Mouse (Mus musculus) MEL (cell line): ENCODE results near the gene Grhl1. TPM values are rescaled to one million over a fixed set of nuclear protein-coding genes. Genes with fewer than 3 reads are reported as not detected.

Experiments used
- DNase-seq: peaks from one replicate; pipeline ENCODE4 v3.0.0; 2011; ENCODE audit warnings: low read depth, low spot score
- H3K27ac ChIP-seq: 2 replicates; pipeline ENCODE4 v1.5.1; 2012; ENCODE audit warnings: low read depth, mild to moderate bottlenecking, control low read depth, low read length, moderate library complexity; ENCODE audit not compliant: control insufficient read depth
- H3K27me3 ChIP-seq, 2 experiments: fragments of 150-350 bp in 1 of 2; sonication (generic) in 1 of 2; 2 replicates each; pipeline ENCODE4 v1.6.1; 2012; ENCODE audit warnings: low read length in 2 of 2, mild to moderate bottlenecking in 2 of 2, improper control_type of control experiment in 1 of 2, moderate library complexity in 1 of 2; ENCODE audit not compliant: insufficient read depth in 2 of 2, control insufficient read depth in 1 of 2
- H3K36me3 ChIP-seq, 2 experiments: 2 replicates each; pipeline ENCODE4 v1.6.1; 2012 to 2014; ENCODE audit warnings: low read length in 2 of 2, improper control_type of control experiment in 1 of 2, inconsistent platforms in 1 of 2, mild to moderate bottlenecking in 1 of 2; ENCODE audit not compliant: insufficient read depth in 2 of 2, control insufficient read depth in 1 of 2
- H3K4me1 ChIP-seq, 2 experiments: fragments of 150-350 bp in 1 of 2; sonication (generic) in 1 of 2; 2 replicates each; pipeline ENCODE4 v1.6.1; 2012; ENCODE audit warnings: low read length in 2 of 2, improper control_type of control experiment in 1 of 2, mild to moderate bottlenecking in 1 of 2; ENCODE audit not compliant: insufficient read depth in 2 of 2, control insufficient read depth in 1 of 2
- H3K4me3 ChIP-seq, 2 experiments: fragments of 150-350 bp in 1 of 2; sonication (generic) in 1 of 2; 2 replicates each; pipeline ENCODE4 v1.5.1; 2012; ENCODE audit warnings: low read depth in 2 of 2, low read length in 2 of 2, mild to moderate bottlenecking in 2 of 2, moderate library complexity in 2 of 2, control low read depth in 1 of 2, improper control_type of control experiment in 1 of 2; ENCODE audit not compliant: control insufficient read depth in 1 of 2, insufficient read depth in 1 of 2
- H3K79me2 ChIP-seq: 2 replicates; pipeline ENCODE4 v1.6.1; 2012; ENCODE audit warnings: mild to moderate bottlenecking, low read length, moderate library complexity; ENCODE audit not compliant: control insufficient read depth, poor library complexity, insufficient read depth
- H3K9ac ChIP-seq: 2 replicates; pipeline ENCODE4 v1.6.1; 2012; ENCODE audit warnings: low read depth, mild to moderate bottlenecking, control low read depth, low read length, moderate library complexity; ENCODE audit not compliant: control insufficient read depth, poor library complexity, severe bottlenecking
- H3K9me3 ChIP-seq: fragments of 150-350 bp; sonication (generic); replicated peaks from 2 replicates; pipeline ENCODE4 v1.6.1; 2012; ENCODE audit warnings: mild to moderate bottlenecking, low read length, improper control_type of control experiment, moderate library complexity; ENCODE audit not compliant: insufficient read depth
- BHLHE40 ChIP-seq: IDR thresholded peaks from 2 replicates; pipeline ENCODE4 v1.6.1; 2012; ENCODE audit warnings: low read depth, mild to moderate bottlenecking, inconsistent platforms, low read length, improper control_type of control experiment, borderline replicate concordance
- CHD1 ChIP-seq: IDR thresholded peaks from 2 replicates; pipeline ENCODE4 v1.6.1; 2012; ENCODE audit warnings: low read depth, mild to moderate bottlenecking, inconsistent platforms, low read length, improper control_type of control experiment
- CTCF ChIP-seq, 3 experiments: IDR thresholded peaks in 2 of 3; conservative IDR thresholded peaks in 1 of 3; 2 replicates each; pipeline ENCODE4 v1.5.1; 2011 to 2012; ENCODE audit warnings: low read length in 3 of 3, low read depth in 2 of 3, mild to moderate bottlenecking in 2 of 3, improper control_type of control experiment in 1 of 3, inconsistent platforms in 1 of 3, mixed read lengths in 1 of 3, moderate library complexity in 1 of 3; ENCODE audit not compliant: control insufficient read depth in 1 of 3, insufficient read depth in 1 of 3, poor library complexity in 1 of 3, severe bottlenecking in 1 of 3
- E2F4 ChIP-seq: IDR thresholded peaks from 2 replicates; pipeline ENCODE4 v1.6.1; 2011; ENCODE audit warnings: low read depth, low read length, improper control_type of control experiment, borderline replicate concordance
- EP300 ChIP-seq, 2 experiments: IDR thresholded peaks; 2 replicates each; pipeline ENCODE4 v1.6.1; 2011; ENCODE audit warnings: improper control_type of control experiment in 2 of 2, low read length in 2 of 2, low read depth in 1 of 2, mild to moderate bottlenecking in 1 of 2
- ETS1 ChIP-seq: IDR thresholded peaks from 2 replicates; pipeline ENCODE4 v1.6.1; 2012; ENCODE audit warnings: low read depth, mild to moderate bottlenecking, inconsistent platforms, low read length, improper control_type of control experiment, moderate library complexity
- GABPA ChIP-seq: IDR thresholded peaks from 2 replicates; pipeline ENCODE4 v1.6.1; 2012; ENCODE audit warnings: low read depth, mild to moderate bottlenecking, inconsistent platforms, low read length, improper control_type of control experiment, moderate library complexity
- GATA1 ChIP-seq: IDR thresholded peaks from 2 replicates; pipeline ENCODE4 v1.6.1; 2011; ENCODE audit warnings: low read depth, low read length, improper control_type of control experiment
- JUND ChIP-seq: IDR thresholded peaks from 2 replicates; pipeline ENCODE4 v1.6.1; 2011; ENCODE audit warnings: low read depth, mild to moderate bottlenecking, improper control_type of control experiment, low read length
- KAT2A ChIP-seq: conservative IDR thresholded peaks from 2 replicates; pipeline ENCODE4 v1.6.1; 2012; ENCODE audit warnings: low read depth, low read length, improper control_type of control experiment, inconsistent platforms
- MAX ChIP-seq: IDR thresholded peaks from 2 replicates; pipeline ENCODE4 v1.6.1; 2011; ENCODE audit warnings: low read length, improper control_type of control experiment
- MXI1 ChIP-seq: IDR thresholded peaks from 2 replicates; pipeline ENCODE4 v1.6.1; 2011; ENCODE audit warnings: mild to moderate bottlenecking, low read depth, low read length, improper control_type of control experiment
- NELFE ChIP-seq: IDR thresholded peaks from 2 replicates; pipeline ENCODE4 v1.6.1; 2011; ENCODE audit warnings: low read depth, low read length, improper control_type of control experiment
- RAD21 ChIP-seq: IDR thresholded peaks from 2 replicates; pipeline ENCODE4 v1.6.1; 2011; ENCODE audit warnings: mild to moderate bottlenecking, low read depth, low read length, improper control_type of control experiment
- SIN3A ChIP-seq: IDR thresholded peaks from 2 replicates; pipeline ENCODE4 v1.6.1; 2012; ENCODE audit warnings: low read length, improper control_type of control experiment, inconsistent platforms
- SMC3 ChIP-seq: IDR thresholded peaks from 2 replicates; pipeline ENCODE4 v1.6.1; 2011; ENCODE audit warnings: low read depth, low read length, improper control_type of control experiment
- TBP ChIP-seq: IDR thresholded peaks from 2 replicates; pipeline ENCODE4 v1.8.0; 2011; ENCODE audit warnings: low read depth, low read length, improper control_type of control experiment
- USF1 ChIP-seq: IDR thresholded peaks from 2 replicates; pipeline ENCODE4 v1.6.1; 2014; ENCODE audit warnings: low read depth, mild to moderate bottlenecking, inconsistent platforms, low read length, improper control_type of control experiment, moderate library complexity
- ZC3H11A ChIP-seq: IDR thresholded peaks from 2 replicates; pipeline ENCODE4 v1.6.1; 2012; ENCODE audit warnings: low read depth, mild to moderate bottlenecking, inconsistent platforms, low read length, improper control_type of control experiment
- ZMIZ1 ChIP-seq: IDR thresholded peaks from 2 replicates; pipeline ENCODE4 v1.6.1; 2012; ENCODE audit warnings: low read depth, mild to moderate bottlenecking, inconsistent platforms, low read length, improper control_type of control experiment, moderate library complexity
- polyA plus RNA-seq, 2 experiments: library from polyadenylated mRNA; stranded (reverse) in 1 of 2; unstranded in 1 of 2; fragments of >175 nt in 1 of 2; fragments of >200 nt in 1 of 2; gene quantifications; 2 replicates each; pipeline versions ENCODE4 v1.2.1 to v1.2.4; 2012; ENCODE audit warnings: low replicate concordance in 2 of 2, low read depth in 1 of 2; ENCODE audit not compliant: insufficient read length in 2 of 2, insufficient read depth in 1 of 2, missing spikeins in 1 of 2
- total RNA-seq: library from RNA; depleted of rRNA; stranded (reverse); fragments of 300-350 nt; gene quantifications from 2 replicates; pipeline ENCODE4 v1.2.3, GENCODE M21; 2012

Gene Grhl1
- total and polyA plus RNA-seq, 3 experiments, result 0.50 to 1.3 TPM; not detected in 1

GRCm38 (mm10) chr12:24603266-24603665, 31.2 kb downstream of the Grhl1 start:
- no peaks in the 10 kb centered on the region for H3K27me3 ChIP-seq
- no peak overlapping the region for H3K9ac ChIP-seq
- 0 out of 2 replicates have a peak, but pooled peaks have one; percentile 26 for TF ChIP-seq SIN3A
- peak; percentile 93 for TF ChIP-seq SMC3
- TF ChIP-seq NELFE, result no peak
- no peak for TF ChIP-seq CHD1
- peak; percentile 55 to 89 (median 88) for TF ChIP-seq CTCF (IDR thresholded peaks at IDR 0.05 in 2 of 3, conservative IDR thresholded peaks at IDR 0.05 in 1 of 3; ENCODE audit: control insufficient read depth in 1 of 3, insufficient read depth in 1 of 3, low read depth in 2 of 3, low read length in 3 of 3, poor library complexity in 1 of 3, severe bottlenecking in 1 of 3)
- TF ChIP-seq RAD21, result peak; percentile 84
- TF ChIP-seq ZC3H11A, result peak; percentile 90
- no peak for TF ChIP-seq BHLHE40
- H3K4me3 ChIP-seq, result no peak overlapping the region
- H3K79me2 ChIP-seq, result no peaks in the 10 kb centered on the region
- H3K9me3 ChIP-seq, result no peaks in the 10 kb centered on the region
- 0 out of 4 replicates have a peak, but pooled peaks cover 0 to 3% of the 10 kb centered on the region in 2 experiments for H3K4me1 ChIP-seq
- H3K36me3 ChIP-seq, result no peaks in the 10 kb centered on the region; a peak in 1 of 4 replicates
- H3K27ac ChIP-seq, result no peak overlapping the region
- DNase-seq, result peak; percentile 72

- TF ChIP-seq USF1 (no peak), MXI1 (no peak), GABPA (no peak), NELFE (no peak), GATA1 (no peak), E2F4 (no peak), EP300 (IDR thresholded peaks at IDR 0.05; ENCODE audit: low read depth in 1 of 2, low read length in 2 of 2) (no peak), MAX (no peak), ETS1 (no peak), ZC3H11A (no peak), TBP (no peak), CTCF (IDR thresholded peaks at IDR 0.05 in 2 of 3, conservative IDR thresholded peaks at IDR 0.05 in 1 of 3; ENCODE audit: control insufficient read depth in 1 of 3, insufficient read depth in 1 of 3, low read depth in 2 of 3, low read length in 3 of 3, poor library complexity in 1 of 3, severe bottlenecking in 1 of 3) (no peak), JUND (no peak), KAT2A (no peak), ZMIZ1 (no peak)
- H3K27ac ChIP-seq, result no peak overlapping the region
- H3K4me1 ChIP-seq, result 0 out of 4 replicates have a peak, but pooled peaks cover 0 to 3% of the 10 kb centered on the region in 2 experiments
- no peaks in the 10 kb centered on the region for H3K27me3 ChIP-seq
- H3K9me3 ChIP-seq, result no peaks in the 10 kb centered on the region
- no peaks in the 10 kb centered on the region; a peak in 1 of 4 replicates for H3K36me3 ChIP-seq
- DNase-seq, result no peak
- H3K4me3 ChIP-seq, result no peak overlapping the region
- no peaks in the 10 kb centered on the region for H3K79me2 ChIP-seq
- H3K9ac ChIP-seq, result no peak overlapping the region
Observed at GRCm38 (mm10) chr12:24606166-24606565, 34.1 kb downstream of the Grhl1 start.
